Mouse (Mus musculus): ENCODE measurements around the gene Ube2z. TPM values are rescaled to one million over a fixed set of nuclear protein-coding genes. Genes with fewer than 3 reads are reported as not detected.

Ube2z gene
- polyA plus RNA-seq, 1 experiment, result 49.4 TPM

DNA sequence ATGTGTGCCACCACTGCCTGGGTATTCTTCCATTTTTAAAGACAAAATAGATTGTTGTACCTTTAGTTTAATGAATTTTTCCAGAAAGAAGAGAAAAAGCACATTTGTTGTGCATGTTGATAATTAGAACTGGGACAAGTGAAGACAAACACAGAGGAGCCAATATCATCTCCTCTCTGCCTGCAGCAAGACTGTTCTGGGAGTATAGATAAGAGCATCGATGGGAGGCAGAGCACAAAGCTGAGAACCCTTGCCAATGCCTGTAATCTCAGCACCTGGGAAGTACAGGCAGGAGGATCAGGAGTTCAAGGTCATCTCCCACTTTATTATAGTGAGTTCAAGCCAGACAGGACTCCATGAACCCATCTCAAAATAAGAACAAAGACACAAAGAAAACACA, 26.6 kb downstream of the Ube2z start:
- Histone ChIP-seq H3K4me3 (ENCODE audit: insufficient read depth, low read length) (no peak overlapping the region), H3K27ac (ENCODE audit: insufficient read depth, low read length) (no peak overlapping the region), H3K4me1 (ENCODE audit: control insufficient read depth, insufficient read depth, low read length) (peaks cover 2% of the 10 kb centered on the region; the same call in 1 of the 2 replicates)
- no peak for TF ChIP-seq CTCF (IDR thresholded peaks at IDR 0.05; ENCODE audit: extremely low read depth, insufficient read depth, low read length)
- no peak for TF ChIP-seq POLR2A (IDR thresholded peaks at IDR 0.05; ENCODE audit: extremely low read depth, insufficient read depth, low read length)

DNA sequence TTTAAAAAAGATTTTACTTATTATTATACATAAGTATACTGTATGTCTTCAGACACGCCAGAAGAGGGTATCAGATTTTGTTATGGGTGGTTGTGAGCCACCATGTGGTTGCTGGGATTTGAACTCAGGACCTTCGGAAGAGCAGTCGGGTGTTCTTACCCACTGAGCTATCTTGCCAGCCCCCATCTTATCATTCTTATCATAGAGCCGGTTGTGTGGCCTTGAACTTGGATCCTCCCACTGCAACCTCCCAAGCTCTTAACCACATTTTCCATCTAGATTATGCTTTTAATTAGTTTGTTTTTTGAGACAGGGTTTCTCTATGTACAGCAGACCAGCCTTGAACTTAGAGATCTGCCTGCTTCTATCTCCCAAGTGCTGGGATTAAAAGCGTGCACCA, 27.7 kb downstream of the Ube2z start:
- no peak for TF ChIP-seq POLR2A (IDR thresholded peaks at IDR 0.05; ENCODE audit: extremely low read depth, insufficient read depth, low read length)
- TF ChIP-seq CTCF (IDR thresholded peaks at IDR 0.05; ENCODE audit: extremely low read depth, insufficient read depth, low read length), result no peak
- no peak overlapping the region for H3K27ac ChIP-seq (ENCODE audit: insufficient read depth, low read length)
- no peak overlapping the region for H3K4me3 ChIP-seq (ENCODE audit: insufficient read depth, low read length)
- H3K4me1 ChIP-seq (ENCODE audit: control insufficient read depth, insufficient read depth, low read length), result peaks cover 2% of the 10 kb centered on the region; the same call in 1 of the 2 replicates

DNA sequence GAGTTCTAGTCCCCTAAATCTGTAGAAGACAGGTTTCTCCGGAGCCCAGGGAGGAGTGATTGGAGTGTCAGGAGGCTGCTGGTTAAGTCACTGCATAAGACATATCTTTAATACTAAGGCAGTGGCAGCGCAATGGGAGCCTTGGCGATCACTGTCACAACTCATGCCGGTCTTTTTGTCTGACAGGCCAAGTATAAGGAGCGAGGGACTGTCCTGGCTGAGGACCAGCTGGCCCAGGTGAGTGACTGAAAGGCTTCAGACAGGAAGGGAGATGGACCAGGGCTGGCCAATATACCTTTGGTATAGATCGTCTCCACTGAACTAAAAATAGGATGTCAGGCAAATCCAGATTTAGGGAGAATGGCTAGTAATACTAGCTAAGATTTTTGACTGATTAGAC, 30.1 kb downstream of the Ube2z start:
- H3K27ac ChIP-seq (ENCODE audit: insufficient read depth, low read length), result no peak overlapping the region
- H3K4me3 ChIP-seq (ENCODE audit: insufficient read depth, low read length), result peak overlapping the region; percentile 72
- TF ChIP-seq CTCF (IDR thresholded peaks at IDR 0.05; ENCODE audit: extremely low read depth, insufficient read depth, low read length) (no peak), POLR2A (IDR thresholded peaks at IDR 0.05; ENCODE audit: extremely low read depth, insufficient read depth, low read length) (no peak)
- peaks cover 2% of the 10 kb centered on the region; the same call in 1 of the 2 replicates for H3K4me1 ChIP-seq (ENCODE audit: control insufficient read depth, insufficient read depth, low read length)

DNA sequence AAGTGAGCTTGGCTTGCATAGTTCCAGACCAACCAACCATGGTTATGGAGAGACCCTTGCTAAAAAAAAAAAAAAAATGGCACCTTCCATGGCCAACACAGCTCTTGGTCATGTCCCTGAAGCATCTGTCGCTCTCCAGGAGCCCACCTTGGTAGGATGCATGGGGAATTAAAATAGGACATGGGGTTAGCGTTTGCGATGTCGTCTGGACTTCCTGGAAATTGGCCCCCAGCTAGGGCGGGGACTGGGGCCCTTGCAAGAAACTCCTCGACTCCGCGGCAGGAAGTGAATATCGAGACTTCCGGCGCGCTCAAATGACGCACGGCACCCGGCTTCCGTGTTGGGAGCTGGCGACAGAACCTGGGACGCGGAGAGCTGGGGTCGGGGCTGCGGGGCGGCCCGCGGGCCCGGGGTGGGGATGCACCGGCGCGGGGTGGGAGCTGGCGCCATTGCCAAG, 30.6 kb downstream of the Ube2z start, which contains the start of gene Snf8:
Gene Snf8, plus strand, starts transcription at position 290 of the 457 bp plus-strand sequence.
- Histone ChIP-seq H3K27ac (ENCODE audit: insufficient read depth, low read length) (no peak within 1 kb of the TSS), H3K4me3 (ENCODE audit: insufficient read depth, low read length) (peak within 1 kb of the TSS; percentile 72), H3K4me1 (ENCODE audit: control insufficient read depth, insufficient read depth, low read length) (peaks cover 2% of the 10 kb centered on the region; the same call in 1 of the 2 replicates)
- peak; percentile 46; the same call in 1 of the 2 replicates for TF ChIP-seq POLR2A (IDR thresholded peaks at IDR 0.05; ENCODE audit: extremely low read depth, insufficient read depth, low read length)
- TF ChIP-seq CTCF (IDR thresholded peaks at IDR 0.05; ENCODE audit: extremely low read depth, insufficient read depth, low read length), result no peak

DNA sequence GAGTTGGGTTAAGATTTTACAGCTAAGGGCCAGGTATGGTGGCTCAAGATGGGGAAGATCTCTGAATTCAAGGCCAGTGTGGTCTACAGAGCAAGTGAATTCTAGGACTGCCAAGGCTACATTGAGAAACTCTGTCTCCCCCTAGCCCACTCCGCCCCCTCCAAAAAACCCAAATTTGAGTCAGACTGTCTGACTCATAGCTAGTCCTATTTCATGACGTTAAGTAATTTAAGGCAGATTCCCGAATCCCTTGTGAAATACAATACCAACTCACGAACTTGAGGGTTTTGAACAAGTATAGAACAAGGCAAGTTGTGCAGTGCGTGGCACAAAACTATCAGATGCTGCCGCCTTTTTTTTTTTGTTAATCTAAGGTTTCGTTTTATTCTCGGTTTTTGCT, 31.1 kb downstream of the Ube2z start:
- Histone ChIP-seq H3K27ac (ENCODE audit: insufficient read depth, low read length) (no peak overlapping the region), H3K4me1 (ENCODE audit: control insufficient read depth, insufficient read depth, low read length) (peaks cover 2% of the 10 kb centered on the region; the same call in 1 of the 2 replicates), H3K4me3 (ENCODE audit: insufficient read depth, low read length) (peak overlapping the region; percentile 72)
- no peak for TF ChIP-seq CTCF (IDR thresholded peaks at IDR 0.05; ENCODE audit: extremely low read depth, insufficient read depth, low read length)

DNA sequence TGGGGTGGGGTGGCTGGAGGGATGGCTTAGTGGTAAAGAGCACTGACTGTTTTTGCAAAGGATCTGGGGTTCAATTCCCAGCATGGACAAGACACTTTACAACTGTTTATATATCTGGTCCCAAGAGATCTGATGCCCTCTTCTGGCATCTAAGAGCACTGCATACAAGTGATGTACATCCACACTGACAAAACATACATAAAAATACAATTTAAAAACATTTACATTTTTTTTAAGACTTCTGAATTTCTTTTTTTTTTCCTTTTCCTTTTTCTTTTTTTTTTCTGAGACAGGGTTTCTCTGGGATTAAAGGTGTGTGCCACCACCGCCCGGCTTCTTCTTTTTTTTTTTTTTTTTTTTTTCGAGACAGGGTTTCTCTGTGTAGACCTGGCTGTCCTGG, 31.9 kb downstream of the Ube2z start:
- Histone ChIP-seq H3K4me3 (ENCODE audit: insufficient read depth, low read length) (no peak overlapping the region), H3K27ac (ENCODE audit: insufficient read depth, low read length) (no peak overlapping the region), H3K4me1 (ENCODE audit: control insufficient read depth, insufficient read depth, low read length) (peaks cover 2% of the 10 kb centered on the region; the same call in 1 of the 2 replicates)
- TF ChIP-seq CTCF (IDR thresholded peaks at IDR 0.05; ENCODE audit: extremely low read depth, insufficient read depth, low read length) (no peak), POLR2A (IDR thresholded peaks at IDR 0.05; ENCODE audit: extremely low read depth, insufficient read depth, low read length) (no peak)

DNA sequence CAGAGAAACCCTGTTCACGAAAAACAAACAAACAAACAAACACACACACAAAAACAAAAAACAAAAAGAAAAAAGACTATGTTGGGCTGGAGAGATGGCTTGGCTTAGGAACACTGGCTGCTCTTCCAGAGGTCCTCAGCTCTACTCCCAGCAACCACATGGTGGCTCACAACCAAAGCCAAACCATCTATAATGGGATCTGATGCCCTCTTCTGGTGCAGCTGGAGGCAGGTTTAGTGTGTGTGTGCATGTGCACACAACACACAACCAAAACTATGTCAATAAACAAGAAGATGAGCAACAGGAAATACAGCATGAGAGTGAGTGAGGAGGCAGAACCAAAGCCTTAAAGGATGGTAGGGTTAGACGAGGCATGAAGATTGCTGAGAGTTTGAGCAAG, 33.5 kb downstream of the Ube2z start:
- Histone ChIP-seq H3K4me1 (ENCODE audit: control insufficient read depth, insufficient read depth, low read length) (peaks cover 2% of the 10 kb centered on the region; the same call in 1 of the 2 replicates), H3K27ac (ENCODE audit: insufficient read depth, low read length) (no peak overlapping the region), H3K4me3 (ENCODE audit: insufficient read depth, low read length) (no peak overlapping the region)
- TF ChIP-seq POLR2A (IDR thresholded peaks at IDR 0.05; ENCODE audit: extremely low read depth, insufficient read depth, low read length), result no peak
- TF ChIP-seq CTCF (IDR thresholded peaks at IDR 0.05; ENCODE audit: extremely low read depth, insufficient read depth, low read length), result no peak

DNA sequence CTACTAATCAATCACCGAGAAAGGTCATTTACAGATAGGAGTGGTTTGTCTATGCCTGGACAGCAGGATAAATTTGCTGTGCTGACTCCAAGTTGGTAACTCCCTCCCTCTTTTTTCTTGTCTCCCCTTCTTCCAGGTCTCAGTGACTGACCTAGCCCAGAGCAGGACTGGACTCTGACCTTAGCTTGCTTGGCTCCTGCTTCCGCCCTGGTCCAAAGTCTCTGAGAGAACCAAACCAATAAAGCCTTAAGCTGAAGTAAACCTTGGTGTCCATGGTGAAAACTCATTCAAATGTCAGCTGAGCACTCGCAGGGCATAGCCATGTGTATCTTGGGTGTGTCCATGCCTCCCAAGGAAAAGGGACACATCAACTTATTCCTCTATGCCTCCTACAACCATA, 34.6 kb downstream of the Ube2z start:
- Histone ChIP-seq H3K4me3 (ENCODE audit: insufficient read depth, low read length) (no peak overlapping the region), H3K4me1 (ENCODE audit: control insufficient read depth, insufficient read depth, low read length) (peaks cover 1% of the 10 kb centered on the region; the same call in 1 of the 2 replicates), H3K27ac (ENCODE audit: insufficient read depth, low read length) (no peak overlapping the region)
- TF ChIP-seq POLR2A (IDR thresholded peaks at IDR 0.05; ENCODE audit: extremely low read depth, insufficient read depth, low read length) (no peak), CTCF (IDR thresholded peaks at IDR 0.05; ENCODE audit: extremely low read depth, insufficient read depth, low read length) (no peak)

DNA sequence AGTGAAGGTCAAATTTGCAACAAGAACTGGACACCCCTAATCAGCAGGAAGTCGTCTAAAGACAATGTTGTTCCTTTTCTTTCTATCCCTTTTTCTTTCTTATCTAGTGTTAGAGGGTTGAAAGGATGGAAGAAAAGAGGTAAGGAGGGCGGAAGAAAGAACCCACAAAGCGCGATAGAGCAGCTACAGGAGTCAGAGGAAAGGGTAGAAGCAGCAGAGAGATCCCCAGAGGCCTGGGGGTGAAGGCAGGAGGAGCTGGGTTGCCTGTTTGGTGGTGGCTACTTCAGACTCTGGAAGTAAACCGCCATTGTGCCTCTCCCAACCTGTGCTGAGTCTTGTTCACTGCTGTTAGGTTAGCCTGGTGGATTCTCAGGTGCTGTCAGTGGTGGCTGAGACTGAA, 37.1 kb downstream of the Ube2z start:
- H3K4me3 ChIP-seq (ENCODE audit: insufficient read depth, low read length), result no peak overlapping the region
- no peak overlapping the region for H3K27ac ChIP-seq (ENCODE audit: insufficient read depth, low read length)
- H3K4me1 ChIP-seq (ENCODE audit: control insufficient read depth, insufficient read depth, low read length), result no peaks in the 10 kb centered on the region
- TF ChIP-seq POLR2A (IDR thresholded peaks at IDR 0.05; ENCODE audit: extremely low read depth, insufficient read depth, low read length), result no peak
- TF ChIP-seq CTCF (IDR thresholded peaks at IDR 0.05; ENCODE audit: extremely low read depth, insufficient read depth, low read length), result no peak

DNA sequence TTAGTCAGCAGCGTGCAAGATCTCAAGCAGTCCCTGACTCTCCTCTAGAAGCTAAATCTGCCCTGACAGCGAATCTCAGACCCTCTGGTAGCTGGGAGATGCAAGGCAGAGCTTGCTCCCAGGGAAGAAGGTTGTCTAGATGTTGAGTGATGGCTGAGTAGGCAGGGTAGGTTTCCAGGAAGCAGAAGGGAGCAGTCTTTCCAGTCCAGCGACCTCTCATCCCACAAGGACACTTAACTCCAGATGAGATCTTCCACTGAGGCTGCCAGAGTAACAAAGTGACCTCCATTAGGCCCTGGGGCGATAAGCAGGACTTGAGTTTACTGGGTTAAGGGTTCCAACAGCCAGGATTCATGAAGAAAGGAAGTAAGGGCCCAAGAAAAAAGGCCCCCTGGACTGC, 44.6 kb downstream of the Ube2z start:
- H3K27ac ChIP-seq (ENCODE audit: insufficient read depth, low read length), result no peak overlapping the region
- no peak overlapping the region for H3K4me3 ChIP-seq (ENCODE audit: insufficient read depth, low read length)
- TF ChIP-seq CTCF (IDR thresholded peaks at IDR 0.05; ENCODE audit: extremely low read depth, insufficient read depth, low read length) (no peak), POLR2A (IDR thresholded peaks at IDR 0.05; ENCODE audit: extremely low read depth, insufficient read depth, low read length) (no peak)
- no peaks in the 10 kb centered on the region for H3K4me1 ChIP-seq (ENCODE audit: control insufficient read depth, insufficient read depth, low read length)

Data from cortical plate, adult 2 months (tissue).